Mouse (Mus musculus): ENCODE results near the gene Cacna1s. TPM values are rescaled to one million over a fixed set of nuclear protein-coding genes. Genes with fewer than 3 reads are reported as not detected.

Cacna1s gene
- polyA plus RNA-seq, 1 experiment from 2014 or later: 0.10 TPM

GRCm38 (mm10) chr1:136031697-136032096 lies 20.9 kb upstream of the Cacna1s start:
- Histone ChIP-seq H3K4me2 (no peak overlapping the region), H3K36me3 (peaks cover 70% of the 10 kb centered on the region), H3K9me3 (no peaks in the 10 kb centered on the region), H3K4me1 (no peaks in the 10 kb centered on the region), H3K4me3 (no peak overlapping the region), H3K9ac (no peak overlapping the region), H3K27ac (no peak overlapping the region), H3K27me3 (no peaks in the 10 kb centered on the region)
- WGBS: 65% methylated on average over 8 of the region's 8 CpGs
- ATAC-seq (ENCODE audit: borderline replicate concordance, extremely low read depth, low FRiP score, low TSS enrichment): no peak

GRCm38 (mm10) chr1:136032961-136033360 lies 19.6 kb upstream of the Cacna1s start:
- peaks cover 59% of the 10 kb centered on the region for H3K36me3 ChIP-seq

DNA sequence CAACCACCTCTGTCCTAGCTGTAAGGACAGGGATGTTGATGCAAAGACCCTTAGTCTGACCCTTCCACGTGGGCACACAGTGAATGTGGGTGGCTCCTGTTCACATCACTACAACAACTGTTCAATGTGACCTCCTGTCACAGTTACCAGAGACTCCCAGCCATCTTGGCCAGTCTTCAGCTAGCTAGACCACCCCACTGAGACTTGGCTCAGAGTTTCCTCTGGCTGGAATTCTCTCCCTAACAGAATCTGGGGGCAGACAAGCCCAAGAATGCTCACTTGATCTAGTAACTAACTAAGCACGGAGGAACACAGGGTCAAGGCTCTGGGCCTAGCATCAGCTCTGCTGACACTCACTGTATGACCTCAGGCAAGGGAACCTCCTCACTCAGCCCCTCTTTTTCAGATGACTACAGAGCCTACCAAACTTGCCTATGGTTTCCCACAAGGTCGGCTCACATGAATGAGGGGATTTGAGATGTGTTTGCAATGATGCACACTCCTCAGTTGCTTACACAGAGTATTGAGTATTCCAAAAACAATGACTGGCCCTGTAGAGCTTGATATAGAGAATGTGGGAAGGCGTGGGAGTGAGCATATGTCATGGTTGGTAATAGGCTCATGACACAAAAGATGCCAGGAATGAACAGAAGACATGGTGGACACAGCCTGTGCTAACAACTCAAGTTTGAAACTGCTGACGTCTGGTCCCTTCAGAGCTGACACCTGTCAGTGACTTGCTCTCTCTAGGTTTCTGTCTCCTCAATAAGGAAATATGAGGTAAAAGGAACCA lies 13.6 kb upstream of the Cacna1s start:
- no peak overlapping the region for H3K4me2 ChIP-seq
- H3K9ac ChIP-seq: no peak overlapping the region
- H3K4me1 ChIP-seq: peaks cover 15% of the 10 kb centered on the region
- no peak overlapping the region for H3K4me3 ChIP-seq
- no peaks in the 10 kb centered on the region for H3K9me3 ChIP-seq
- H3K36me3 ChIP-seq: peaks cover 16% of the 10 kb centered on the region
- H3K27ac ChIP-seq: no peak overlapping the region
- ATAC-seq (ENCODE audit: borderline replicate concordance, extremely low read depth, low FRiP score, low TSS enrichment): no peak
- peaks cover 4% of the 10 kb centered on the region; the same call in 1 of the 2 replicates for H3K27me3 ChIP-seq
- WGBS: 70% methylated on average over 5 of the region's 5 CpGs

More at GRCm38 (mm10) chr1:136032961-136033360, 19.6 kb upstream of the Cacna1s start:
- H3K27ac ChIP-seq: no peak overlapping the region
- no peak overlapping the region for H3K4me2 ChIP-seq
- no peak overlapping the region for H3K4me3 ChIP-seq
- no peaks in the 10 kb centered on the region for H3K9me3 ChIP-seq
- 62% methylated on average over 7 of the region's 7 CpGs for WGBS
- ATAC-seq (ENCODE audit: borderline replicate concordance, extremely low read depth, low FRiP score, low TSS enrichment): no peak
- H3K9ac ChIP-seq: no peak overlapping the region
- H3K4me1 ChIP-seq: no peaks in the 10 kb centered on the region
- no peaks in the 10 kb centered on the region for H3K27me3 ChIP-seq

GRCm38 (mm10) chr1:136040452-136040851 lies 12.1 kb upstream of the Cacna1s start:
- Histone ChIP-seq H3K9me3 (no peaks in the 10 kb centered on the region), H3K27ac (no peak overlapping the region), H3K4me2 (peak overlapping the region; percentile 26; the same call in 1 of the 2 replicates), H3K9ac (no peak overlapping the region), H3K36me3 (peaks cover under 1% of the 10 kb centered on the region; the same call in 1 of the 2 replicates), H3K4me3 (no peak overlapping the region), H3K4me1 (peaks cover 15% of the 10 kb centered on the region), H3K27me3 (peaks cover 4% of the 10 kb centered on the region; the same call in 1 of the 2 replicates)
- 14% methylated on average over 11 of the region's 11 CpGs for WGBS
- peak; percentile 75; the same call in 1 of the 2 replicates for ATAC-seq (ENCODE audit: borderline replicate concordance, extremely low read depth, low FRiP score, low TSS enrichment)

- no peak overlapping the region for H3K27ac ChIP-seq
- 10% methylated on average over 4 of the region's 4 CpGs for WGBS
- no peaks in the 10 kb centered on the region for H3K36me3 ChIP-seq
- ATAC-seq (ENCODE audit: borderline replicate concordance, extremely low read depth, low FRiP score, low TSS enrichment): no peak
- H3K9ac ChIP-seq: no peak overlapping the region
- peaks cover 4% of the 10 kb centered on the region; the same call in 1 of the 2 replicates for H3K27me3 ChIP-seq
- no peaks in the 10 kb centered on the region for H3K9me3 ChIP-seq
- H3K4me1 ChIP-seq: peaks cover 15% of the 10 kb centered on the region
- no peak overlapping the region for H3K4me3 ChIP-seq
- peak overlapping the region; percentile 26 for H3K4me2 ChIP-seq
These were observed 11.7 kb upstream of the Cacna1s start for GRCm38 (mm10) chr1:136040874-136041273.

DNA sequence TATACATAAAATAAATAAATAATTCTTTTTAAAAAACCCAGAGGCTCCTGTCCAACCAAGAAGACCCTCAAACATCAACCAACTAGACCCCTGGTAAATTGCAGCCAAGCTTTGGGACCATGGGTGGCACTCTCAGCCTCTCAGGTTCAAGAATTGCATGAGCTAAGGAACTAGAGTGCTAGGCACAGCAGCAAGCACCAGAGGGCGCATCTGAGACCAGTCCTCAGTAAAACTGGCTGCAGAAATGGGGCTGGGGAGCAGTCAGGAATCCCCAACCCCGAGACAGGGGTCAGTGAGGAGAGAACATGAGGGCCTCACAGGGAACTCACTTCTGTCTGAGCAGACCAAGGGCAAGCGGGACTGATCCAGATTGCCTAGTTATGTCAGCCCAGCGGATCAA lies 6.8 kb upstream of the Cacna1s start:
- Histone ChIP-seq H3K4me1 (peaks cover 12% of the 10 kb centered on the region), H3K27ac (no peak overlapping the region), H3K9me3 (no peaks in the 10 kb centered on the region), H3K4me3 (no peak overlapping the region), H3K27me3 (peaks cover 38% of the 10 kb centered on the region), H3K9ac (no peak overlapping the region), H3K4me2 (no peak overlapping the region), H3K36me3 (no peaks in the 10 kb centered on the region)
- WGBS: 8% methylated on average over 4 of the region's 4 CpGs
- ATAC-seq (ENCODE audit: borderline replicate concordance, extremely low read depth, low FRiP score, low TSS enrichment): no peak

- no peaks in the 10 kb centered on the region for H3K36me3 ChIP-seq
- H3K4me3 ChIP-seq: no peak overlapping the region
- H3K4me2 ChIP-seq: no peak overlapping the region
- H3K9ac ChIP-seq: no peak overlapping the region
- no peaks in the 10 kb centered on the region for H3K9me3 ChIP-seq
- peaks cover 7% of the 10 kb centered on the region for H3K4me1 ChIP-seq
- peaks cover 47% of the 10 kb centered on the region for H3K27me3 ChIP-seq
- no peak overlapping the region for H3K27ac ChIP-seq
- WGBS: 5% methylated on average over 2 of the region's 2 CpGs
- no peak for ATAC-seq (ENCODE audit: borderline replicate concordance, extremely low read depth, low FRiP score, low TSS enrichment)
These were observed 5.1 kb upstream of the Cacna1s start for GRCm38 (mm10) chr1:136047432-136047831.

GRCm38 (mm10) chr1:136047894-136048293 lies 4.7 kb upstream of the Cacna1s start:
- Histone ChIP-seq H3K36me3 (no peaks in the 10 kb centered on the region), H3K4me3 (no peak overlapping the region), H3K9ac (no peak overlapping the region), H3K9me3 (no peaks in the 10 kb centered on the region), H3K27me3 (peaks cover 51% of the 10 kb centered on the region), H3K4me1 (peaks cover 7% of the 10 kb centered on the region), H3K27ac (no peak overlapping the region), H3K4me2 (no peak overlapping the region)
- WGBS: 56% methylated on average over 9 of the region's 9 CpGs
- no peak for ATAC-seq (ENCODE audit: borderline replicate concordance, extremely low read depth, low FRiP score, low TSS enrichment)

DNA sequence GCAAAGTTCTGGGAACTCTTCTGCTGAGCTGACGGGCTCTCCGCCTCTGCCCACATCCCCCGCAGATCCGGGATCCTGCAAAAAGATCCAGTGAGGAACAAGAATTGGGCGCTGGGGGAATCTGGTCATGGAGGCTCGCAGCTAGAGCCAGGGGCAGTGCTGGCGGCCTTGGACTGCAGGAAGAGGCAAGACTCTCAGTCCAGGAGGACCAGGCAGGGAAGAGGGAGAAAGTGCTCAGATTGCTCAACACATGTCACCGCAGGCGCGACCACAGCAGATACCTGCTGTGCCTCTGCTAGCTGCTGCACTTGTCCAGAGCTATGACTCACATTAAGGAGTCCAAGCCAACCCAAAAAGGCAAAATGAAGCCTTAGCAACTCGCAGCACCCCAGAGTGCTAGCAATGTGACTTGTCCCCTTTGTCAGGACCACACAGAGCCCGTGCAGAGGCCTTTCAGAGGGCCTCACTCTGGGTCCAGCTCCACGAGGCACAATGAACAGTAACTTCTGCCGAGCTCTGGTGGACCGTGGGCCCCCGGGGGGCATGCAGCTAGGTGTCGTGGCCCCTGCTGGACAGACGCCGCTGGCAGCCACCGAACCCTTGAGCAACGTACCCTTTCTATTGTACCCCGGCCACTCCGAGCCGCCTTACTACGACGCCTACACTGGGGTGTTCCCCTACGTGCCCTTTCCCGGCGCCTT lies 2.1 kb upstream of the Cacna1s start, which contains the start of gene Ascl5:
Gene Ascl5 (plus strand): TSS at position 493 of the 701 bp plus-strand sequence.
- Histone ChIP-seq H3K27me3 (peaks cover 53% of the 10 kb centered on the region), H3K4me3 (peak within 1 kb of the TSS; percentile 14), H3K27ac (no peak within 1 kb of the TSS), H3K4me1 (peaks cover 11% of the 10 kb centered on the region), H3K36me3 (no peaks in the 10 kb centered on the region), H3K4me2 (peak within 1 kb of the TSS; percentile 44), H3K9me3 (no peaks in the 10 kb centered on the region), H3K9ac (no peak within 1 kb of the TSS)
- WGBS: 21% methylated on average over 29 of the region's 29 CpGs
- 0 out of 2 replicates have a peak, but pooled peaks have one; percentile 24 for ATAC-seq (ENCODE audit: borderline replicate concordance, extremely low read depth, low FRiP score, low TSS enrichment)

GRCm38 (mm10) chr1:136051013-136051315 lies 1.6 kb upstream of the Cacna1s start:
- H3K27me3 ChIP-seq: peaks cover 53% of the 10 kb centered on the region
- 1% methylated on average over 36 of the region's 36 CpGs for whole genome bisulfite sequencing
- ATAC-seq (ENCODE audit: borderline replicate concordance, extremely low read depth, low FRiP score, low TSS enrichment): peak; percentile 16; the same call in 1 of the 2 replicates

GRCm38 (mm10) chr1:136051465-136051864 lies 1.1 kb upstream of the Cacna1s start:
- H3K4me2 ChIP-seq: peak overlapping the region; percentile 44
- H3K27ac ChIP-seq: no peak overlapping the region
- peaks cover 11% of the 10 kb centered on the region for H3K4me1 ChIP-seq
- H3K36me3 ChIP-seq: no peaks in the 10 kb centered on the region
- H3K27me3 ChIP-seq: peaks cover 53% of the 10 kb centered on the region
- peak; percentile 77 for ATAC-seq (ENCODE audit: borderline replicate concordance, extremely low read depth, low FRiP score, low TSS enrichment)
- no peak overlapping the region for H3K9ac ChIP-seq
- peak overlapping the region; percentile 14 for H3K4me3 ChIP-seq
- no peaks in the 10 kb centered on the region for H3K9me3 ChIP-seq
- 0% methylated on average over 6 of the region's 6 CpGs for WGBS

More at GRCm38 (mm10) chr1:136051013-136051315, 1.6 kb upstream of the Cacna1s start:
- Histone ChIP-seq H3K4me2 (peak overlapping the region; percentile 44), H3K4me3 (peak overlapping the region; percentile 14), H3K4me1 (peaks cover 11% of the 10 kb centered on the region), H3K9ac (no peak overlapping the region), H3K9me3 (no peaks in the 10 kb centered on the region), H3K36me3 (no peaks in the 10 kb centered on the region), H3K27ac (no peak overlapping the region)

DNA sequence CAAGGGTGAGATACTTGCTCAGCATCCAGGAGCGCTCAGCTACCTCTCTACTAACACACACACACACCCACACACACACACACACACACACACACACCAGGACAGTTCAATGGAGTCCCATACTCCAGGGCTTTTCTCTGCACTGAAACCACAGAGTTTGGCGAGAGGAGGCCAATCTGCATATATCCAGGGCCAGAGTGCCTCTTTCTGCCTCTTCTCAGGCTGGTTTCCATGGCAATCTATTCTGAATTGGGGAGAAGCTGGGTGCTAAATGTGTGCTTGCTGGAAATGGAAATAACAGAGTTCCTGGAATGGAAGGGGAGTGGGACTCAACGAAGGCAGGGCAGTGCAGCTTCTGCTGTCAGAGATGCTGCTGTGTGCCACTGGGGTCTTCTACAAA lies 3.2 kb downstream of the Cacna1s start:
- peaks cover 8% of the 10 kb centered on the region for H3K4me1 ChIP-seq

More for the DNA sequence above, 3.2 kb downstream of the Cacna1s start:
- Histone ChIP-seq H3K9ac (no peak overlapping the region), H3K4me2 (no peak overlapping the region), H3K27me3 (peaks cover 19% of the 10 kb centered on the region), H3K36me3 (no peaks in the 10 kb centered on the region), H3K27ac (no peak overlapping the region), H3K9me3 (no peaks in the 10 kb centered on the region), H3K4me3 (no peak overlapping the region)
- no peak for ATAC-seq (ENCODE audit: borderline replicate concordance, extremely low read depth, low FRiP score, low TSS enrichment)
- 50% methylated on average over 3 of the region's 3 CpGs for WGBS
